Mouse (Mus musculus): Measurements from ENCODE around the gene Dlgap1. TPM values are rescaled to one million over a fixed set of nuclear protein-coding genes. Genes with fewer than 3 reads are reported as not detected.

Gene Dlgap1
- polyA plus RNA-seq, 1 experiment from 2014 or later, result 0.50 TPM

DNA sequence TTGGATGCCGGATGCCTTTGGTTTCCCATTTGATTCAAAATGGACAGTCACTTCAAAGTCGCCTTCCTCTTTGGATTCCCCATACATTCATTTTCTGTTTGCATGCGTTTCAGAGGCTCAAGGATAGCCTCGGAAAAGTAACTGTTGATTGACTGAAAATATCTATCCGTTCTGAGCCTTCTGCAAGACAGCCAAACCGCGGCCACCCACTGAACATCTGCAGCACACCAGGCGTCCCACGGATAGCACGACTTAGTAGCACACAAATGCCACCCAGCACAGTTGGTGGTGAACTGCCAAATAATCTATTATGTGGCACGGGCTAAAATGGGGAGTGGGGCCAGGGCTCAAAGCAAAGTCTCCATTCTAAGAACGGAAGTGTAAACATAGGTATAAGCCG is 705.1 kb downstream of the Dlgap1 start:
- no peak overlapping the region for H3K4me2 ChIP-seq
- H3K4me3 ChIP-seq, result no peak overlapping the region
- H3K9me3 ChIP-seq, result no peaks in the 10 kb centered on the region
- no peaks in the 10 kb centered on the region for H3K36me3 ChIP-seq
- no peak for ATAC-seq (ENCODE audit: borderline replicate concordance, extremely low read depth, low FRiP score, low TSS enrichment)
- H3K27ac ChIP-seq, result no peak overlapping the region
- H3K9ac ChIP-seq, result no peak overlapping the region
- no peaks in the 10 kb centered on the region for H3K4me1 ChIP-seq
- no peaks in the 10 kb centered on the region for H3K27me3 ChIP-seq
- 79% methylated on average over 13 of the region's 13 CpGs for WGBS

DNA sequence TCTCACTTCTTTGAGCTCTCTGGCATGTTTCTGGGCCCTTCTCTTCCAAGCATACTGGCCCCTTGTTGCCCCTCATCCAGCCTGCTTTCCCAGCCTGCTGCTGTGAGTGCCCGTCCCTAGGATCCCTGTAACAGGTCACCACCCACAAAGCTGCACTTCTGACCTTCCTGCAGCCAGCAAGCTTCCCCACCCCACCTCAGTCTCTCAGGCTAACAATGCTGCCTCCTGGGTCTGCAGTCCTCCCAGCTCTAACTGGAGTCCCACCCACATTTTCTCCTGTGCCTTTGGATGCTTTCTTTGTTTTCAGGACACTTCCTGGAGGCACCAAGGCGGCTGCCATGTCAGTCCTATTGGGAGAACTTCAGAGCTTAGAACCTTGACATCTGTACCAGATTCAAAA is 707.6 kb downstream of the Dlgap1 start:
- H3K9me3 ChIP-seq, result no peaks in the 10 kb centered on the region
- no peak overlapping the region for H3K9ac ChIP-seq
- H3K4me1 ChIP-seq, result no peaks in the 10 kb centered on the region
- no peaks in the 10 kb centered on the region for H3K36me3 ChIP-seq
- no peak overlapping the region for H3K4me3 ChIP-seq
- 42% methylated on average over 2 of the region's 2 CpGs for WGBS
- H3K4me2 ChIP-seq, result no peak overlapping the region
- no peaks in the 10 kb centered on the region for H3K27me3 ChIP-seq
- no peak for ATAC-seq (ENCODE audit: borderline replicate concordance, extremely low read depth, low FRiP score, low TSS enrichment)
- no peak overlapping the region for H3K27ac ChIP-seq

DNA sequence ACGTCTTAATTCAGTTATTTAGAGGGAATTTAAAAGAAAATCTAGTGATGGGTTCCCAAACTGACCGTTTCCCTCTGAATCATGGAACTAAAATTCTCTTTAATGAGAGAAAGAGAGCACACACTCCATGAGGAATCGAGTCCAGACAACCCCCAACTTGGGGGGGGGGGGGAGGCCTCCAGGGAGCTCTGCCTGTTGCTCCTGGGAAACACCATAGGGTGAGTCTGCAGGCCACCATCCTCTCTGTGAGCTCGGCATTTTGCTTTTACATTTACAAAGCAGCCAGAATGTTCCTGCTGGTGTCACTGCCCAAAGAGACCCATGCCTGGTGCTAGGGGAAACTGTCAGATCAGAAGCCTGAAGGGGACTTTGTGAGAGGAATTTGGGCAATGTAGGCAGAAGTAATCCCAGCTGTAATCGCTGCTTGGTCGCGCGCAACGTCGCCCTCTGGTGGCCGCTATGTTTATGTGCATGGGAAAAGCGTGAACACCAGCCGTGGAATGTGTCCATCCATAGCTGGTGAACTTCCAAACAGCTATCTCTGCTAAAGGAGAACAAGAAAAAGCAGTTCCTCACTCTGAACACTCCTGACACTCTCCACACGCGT is 714.8 kb downstream of the Dlgap1 start:
- no peaks in the 10 kb centered on the region for H3K9me3 ChIP-seq
- H3K9ac ChIP-seq, result no peak overlapping the region
- no peak overlapping the region for H3K27ac ChIP-seq
- no peaks in the 10 kb centered on the region for H3K4me1 ChIP-seq
- no peak overlapping the region for H3K4me3 ChIP-seq
- WGBS, result 12% methylated on average over 15 of the region's 15 CpGs
- ATAC-seq (ENCODE audit: borderline replicate concordance, extremely low read depth, low FRiP score, low TSS enrichment), result peak; percentile 69; the same call in 1 of the 2 replicates
- H3K36me3 ChIP-seq, result no peaks in the 10 kb centered on the region
- H3K4me2 ChIP-seq, result no peak overlapping the region
- H3K27me3 ChIP-seq, result no peaks in the 10 kb centered on the region

DNA sequence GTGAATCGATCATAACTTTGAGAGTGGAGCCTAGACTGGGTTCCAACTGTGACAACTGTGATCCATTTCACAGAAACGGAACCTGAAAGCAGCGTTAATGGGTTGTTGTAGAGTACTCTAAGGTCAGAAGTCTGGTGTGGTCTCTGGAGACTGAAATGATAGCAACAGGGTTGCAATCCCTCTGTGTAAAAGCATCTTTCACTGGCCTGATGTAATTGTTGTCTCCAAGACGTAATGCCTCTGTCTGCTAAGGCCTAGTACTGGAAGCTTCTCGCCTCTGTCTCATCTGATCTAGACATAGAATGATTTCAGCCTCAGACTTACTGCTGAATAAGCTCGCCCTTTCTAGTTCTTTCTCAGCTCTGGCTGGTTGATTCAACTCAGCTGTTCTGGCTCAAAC is 721.3 kb downstream of the Dlgap1 start:
- H3K4me2 ChIP-seq, result no peak overlapping the region
- H3K4me1 ChIP-seq, result no peaks in the 10 kb centered on the region
- H3K9me3 ChIP-seq, result no peaks in the 10 kb centered on the region
- no peak overlapping the region for H3K4me3 ChIP-seq
- no peaks in the 10 kb centered on the region for H3K36me3 ChIP-seq
- no peak overlapping the region for H3K27ac ChIP-seq
- 81% methylated on average over 6 of the region's 6 CpGs for WGBS
- no peak overlapping the region for H3K9ac ChIP-seq
- ATAC-seq (ENCODE audit: borderline replicate concordance, extremely low read depth, low FRiP score, low TSS enrichment), result no peak
- H3K27me3 ChIP-seq, result no peaks in the 10 kb centered on the region

DNA sequence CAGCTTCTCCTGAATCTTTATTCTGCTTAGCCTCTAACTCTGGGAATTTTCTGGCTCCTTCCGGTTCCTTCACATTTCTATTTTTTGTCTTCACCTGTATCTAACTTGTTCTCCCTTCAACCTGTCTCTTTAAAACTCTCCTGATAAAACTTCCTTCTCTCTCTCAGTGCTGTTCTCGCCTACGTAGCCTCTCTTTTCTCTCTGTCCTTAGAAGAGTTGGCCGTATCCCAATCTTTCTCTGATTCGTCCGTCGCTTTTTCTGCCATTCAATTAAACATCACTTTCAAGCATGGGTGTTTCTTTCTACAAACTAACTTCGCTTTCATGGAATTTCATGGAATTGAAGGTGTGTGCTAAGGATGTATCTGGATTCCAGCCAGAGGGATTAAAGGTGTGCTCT is 721.7 kb downstream of the Dlgap1 start:
- Histone ChIP-seq H3K36me3 (no peaks in the 10 kb centered on the region), H3K4me3 (no peak overlapping the region), H3K27me3 (no peaks in the 10 kb centered on the region), H3K27ac (no peak overlapping the region), H3K4me1 (no peaks in the 10 kb centered on the region), H3K9ac (no peak overlapping the region), H3K9me3 (no peaks in the 10 kb centered on the region), H3K4me2 (no peak overlapping the region)
- 74% methylated on average over 8 of the region's 8 CpGs for WGBS
- ATAC-seq (ENCODE audit: borderline replicate concordance, extremely low read depth, low FRiP score, low TSS enrichment), result no peak

DNA sequence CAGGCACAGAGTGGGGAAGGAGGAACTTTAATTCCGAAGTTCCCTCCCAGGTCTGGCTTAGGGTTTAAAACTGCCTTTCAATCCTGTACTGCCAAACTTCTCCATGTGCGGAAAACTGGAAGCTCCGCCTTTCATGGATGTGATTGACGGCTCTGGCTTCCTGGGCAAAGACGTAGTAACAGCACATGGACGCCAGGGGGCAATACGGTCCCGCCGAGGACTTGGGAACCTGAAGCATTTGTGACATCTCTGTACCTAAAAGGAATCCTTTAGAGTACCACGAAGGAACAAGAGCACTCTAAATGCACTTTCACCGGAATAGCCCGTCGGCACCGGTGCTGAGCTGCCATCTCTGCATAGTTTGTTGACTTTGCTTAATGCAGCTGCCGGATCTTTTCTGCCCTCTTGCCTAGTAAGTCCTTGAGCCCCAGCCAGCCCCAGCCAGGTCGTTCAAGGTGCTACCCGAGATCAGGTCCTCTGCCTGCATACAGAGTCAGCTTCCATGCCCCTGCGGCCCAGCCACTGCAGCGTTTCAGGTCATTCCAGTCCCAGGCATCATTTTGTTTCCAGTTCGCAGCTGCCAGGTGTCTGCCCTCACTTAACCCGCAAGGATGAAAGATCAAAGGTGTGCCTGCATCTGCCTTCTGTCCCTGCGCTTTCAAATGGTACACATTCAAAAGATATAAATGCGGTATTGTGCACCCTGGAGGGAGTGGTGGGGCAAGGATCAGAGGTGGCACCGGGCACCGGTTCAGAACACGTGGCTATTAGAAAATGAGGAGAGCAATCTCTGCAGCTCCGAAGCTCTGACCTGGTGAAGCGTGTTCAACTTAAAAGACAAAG is 738.3 kb downstream of the Dlgap1 start:
- Histone ChIP-seq H3K36me3 (no peaks in the 10 kb centered on the region), H3K27ac (peak overlapping the region; percentile 41), H3K9ac (no peak overlapping the region), H3K4me3 (peak overlapping the region; percentile 20), H3K4me1 (peaks cover 8% of the 10 kb centered on the region), H3K27me3 (no peaks in the 10 kb centered on the region), H3K4me2 (peak overlapping the region; percentile 55), H3K9me3 (no peaks in the 10 kb centered on the region)
- peak; percentile 50; the same call in 1 of the 2 replicates for ATAC-seq (ENCODE audit: borderline replicate concordance, extremely low read depth, low FRiP score, low TSS enrichment)
- 4% methylated on average over 28 of the region's 28 CpGs for WGBS

DNA sequence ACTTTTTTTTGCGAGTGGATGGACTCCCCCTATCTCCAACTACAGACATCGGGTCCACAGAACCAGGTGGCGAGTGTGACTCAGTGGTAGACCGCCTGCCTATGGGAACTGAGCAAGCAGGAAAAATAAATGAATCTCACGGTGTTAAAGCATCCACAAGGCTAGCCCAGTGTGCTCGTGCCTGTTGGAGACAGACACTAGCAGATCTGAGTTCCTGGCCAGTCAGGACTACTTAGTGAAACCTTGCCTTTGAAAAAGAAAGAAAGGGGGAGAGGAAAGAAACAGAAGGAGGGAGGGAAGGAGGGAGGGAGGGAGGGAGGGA is 738.9 kb downstream of the Dlgap1 start:
- Histone ChIP-seq H3K9ac (no peak overlapping the region), H3K4me2 (no peak overlapping the region; the same call in 1 of the 2 replicates), H3K36me3 (no peaks in the 10 kb centered on the region), H3K4me1 (peaks cover 8% of the 10 kb centered on the region), H3K27me3 (no peaks in the 10 kb centered on the region), H3K9me3 (no peaks in the 10 kb centered on the region), H3K27ac (no peak overlapping the region), H3K4me3 (no peak overlapping the region)
- no peak for ATAC-seq (ENCODE audit: borderline replicate concordance, extremely low read depth, low FRiP score, low TSS enrichment)
- WGBS, result 22% methylated on average over 6 of the region's 6 CpGs

DNA sequence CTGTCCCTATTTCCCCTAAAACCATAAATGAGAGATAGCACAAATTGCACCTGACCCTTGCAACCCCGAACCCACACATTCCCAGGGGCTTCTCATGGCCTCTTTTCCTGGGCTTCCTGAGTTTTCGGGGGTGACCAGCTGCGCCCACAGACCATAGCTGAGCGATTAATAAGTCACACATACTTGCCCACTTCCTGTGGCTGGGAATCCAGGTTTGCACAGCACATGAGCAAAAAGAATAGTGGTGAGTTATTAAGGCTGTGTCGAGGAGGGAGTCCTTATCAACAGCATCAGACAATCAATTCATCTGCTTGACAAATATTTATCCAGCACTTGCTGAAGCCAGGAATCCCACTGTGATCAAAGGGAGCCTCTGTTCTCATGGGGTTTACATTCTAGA is 740.7 kb downstream of the Dlgap1 start:
- 17% methylated on average over 5 of the region's 5 CpGs for WGBS
- H3K9ac ChIP-seq, result 0 out of 2 replicates have a peak overlapping the region, but pooled peaks have one; percentile 10
- H3K4me1 ChIP-seq, result peaks cover 8% of the 10 kb centered on the region
- no peak overlapping the region for H3K4me2 ChIP-seq
- H3K9me3 ChIP-seq, result no peaks in the 10 kb centered on the region
- H3K4me3 ChIP-seq, result no peak overlapping the region
- ATAC-seq (ENCODE audit: borderline replicate concordance, extremely low read depth, low FRiP score, low TSS enrichment), result no peak
- no peaks in the 10 kb centered on the region for H3K27me3 ChIP-seq
- no peak overlapping the region for H3K27ac ChIP-seq
- H3K36me3 ChIP-seq, result no peaks in the 10 kb centered on the region

DNA sequence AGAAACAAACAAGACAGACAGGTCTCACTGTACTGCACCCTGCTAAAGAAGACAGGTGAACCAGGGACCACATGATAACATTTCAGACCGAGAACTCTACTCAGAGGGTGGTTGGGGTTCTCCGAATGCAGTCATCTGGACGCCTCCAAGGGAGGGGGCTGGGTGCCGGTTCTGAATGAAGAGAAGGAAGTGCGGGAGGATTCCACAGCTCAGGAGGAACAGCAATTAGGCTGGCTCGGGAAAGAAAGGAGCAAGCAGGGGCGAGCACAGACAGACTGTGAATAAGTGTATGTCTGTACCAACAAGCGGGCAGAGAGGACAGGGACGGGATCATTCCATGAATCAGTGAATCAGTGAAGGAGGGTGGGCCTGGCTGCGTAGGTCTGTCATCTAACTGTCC is 744.6 kb downstream of the Dlgap1 start:
- H3K4me2 ChIP-seq, result no peak overlapping the region
- H3K36me3 ChIP-seq, result no peaks in the 10 kb centered on the region
- no peaks in the 10 kb centered on the region for H3K9me3 ChIP-seq
- ATAC-seq (ENCODE audit: borderline replicate concordance, extremely low read depth, low FRiP score, low TSS enrichment), result no peak
- 54% methylated on average over 10 of the region's 10 CpGs for WGBS
- no peak overlapping the region for H3K27ac ChIP-seq
- no peaks in the 10 kb centered on the region for H3K4me1 ChIP-seq
- H3K9ac ChIP-seq, result no peak overlapping the region
- H3K27me3 ChIP-seq, result no peaks in the 10 kb centered on the region
- no peak overlapping the region for H3K4me3 ChIP-seq

DNA sequence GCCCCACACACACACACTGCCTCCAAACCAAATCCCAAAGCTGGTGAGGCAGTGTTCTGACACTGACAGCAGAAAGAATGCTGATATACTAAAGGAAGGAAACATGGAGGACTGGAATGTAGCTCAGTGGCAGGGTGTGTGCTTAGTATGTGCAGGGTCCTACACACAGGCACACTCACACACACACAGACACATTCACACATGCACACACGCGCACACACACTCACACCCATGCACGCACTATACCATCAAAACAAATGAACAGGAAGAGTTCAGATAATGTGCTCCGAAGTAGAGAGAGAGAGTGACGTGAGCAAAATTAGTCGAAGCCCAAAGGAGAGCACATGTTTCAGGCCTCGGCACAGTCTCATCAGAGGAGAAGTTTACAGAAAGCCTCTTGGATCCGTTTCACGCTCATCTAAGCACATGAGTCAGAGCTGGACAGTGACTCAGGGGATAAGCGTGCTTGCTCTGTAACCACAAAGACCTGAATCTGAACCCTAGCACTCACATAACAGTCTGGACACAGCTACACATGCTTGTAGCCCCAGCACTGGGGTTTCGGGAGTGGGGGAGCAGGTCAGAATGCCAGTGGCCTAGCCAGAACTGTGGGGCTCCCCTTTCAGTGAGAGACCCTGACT is 750.9 kb downstream of the Dlgap1 start:
- WGBS, result 66% methylated on average over 11 of the region's 11 CpGs
- Histone ChIP-seq H3K4me2 (no peak overlapping the region), H3K9me3 (no peaks in the 10 kb centered on the region), H3K36me3 (no peaks in the 10 kb centered on the region), H3K9ac (no peak overlapping the region), H3K27ac (no peak overlapping the region), H3K4me1 (no peaks in the 10 kb centered on the region), H3K4me3 (no peak overlapping the region), H3K27me3 (no peaks in the 10 kb centered on the region)
- ATAC-seq (ENCODE audit: borderline replicate concordance, extremely low read depth, low FRiP score, low TSS enrichment), result no peak

DNA sequence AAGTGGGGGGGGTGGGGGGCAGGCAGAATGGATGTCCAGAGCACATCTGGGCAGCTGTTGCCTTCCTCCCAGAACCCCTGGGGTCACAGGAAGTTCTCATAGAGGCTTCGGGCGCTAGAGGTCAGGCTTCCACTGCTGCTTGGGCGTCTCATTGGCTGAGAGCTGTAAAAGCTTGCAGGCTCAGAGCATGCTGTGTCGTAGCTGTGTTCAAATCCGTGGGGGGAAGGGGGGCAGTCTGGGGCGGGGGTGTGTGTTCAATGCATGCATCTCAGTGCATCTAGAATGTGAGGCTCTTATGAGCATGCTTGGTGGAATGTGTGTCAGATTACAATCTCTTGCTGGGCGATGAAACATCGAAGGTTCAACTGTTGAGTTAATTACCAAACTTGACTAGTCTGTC is 751.9 kb downstream of the Dlgap1 start:
- Histone ChIP-seq H3K27ac (no peak overlapping the region), H3K4me2 (no peak overlapping the region), H3K9ac (no peak overlapping the region), H3K27me3 (no peaks in the 10 kb centered on the region), H3K4me1 (no peaks in the 10 kb centered on the region), H3K9me3 (no peaks in the 10 kb centered on the region), H3K36me3 (no peaks in the 10 kb centered on the region), H3K4me3 (no peak overlapping the region)
- WGBS, result 17% methylated on average over 8 of the region's 8 CpGs
- no peak for ATAC-seq (ENCODE audit: borderline replicate concordance, extremely low read depth, low FRiP score, low TSS enrichment)

DNA sequence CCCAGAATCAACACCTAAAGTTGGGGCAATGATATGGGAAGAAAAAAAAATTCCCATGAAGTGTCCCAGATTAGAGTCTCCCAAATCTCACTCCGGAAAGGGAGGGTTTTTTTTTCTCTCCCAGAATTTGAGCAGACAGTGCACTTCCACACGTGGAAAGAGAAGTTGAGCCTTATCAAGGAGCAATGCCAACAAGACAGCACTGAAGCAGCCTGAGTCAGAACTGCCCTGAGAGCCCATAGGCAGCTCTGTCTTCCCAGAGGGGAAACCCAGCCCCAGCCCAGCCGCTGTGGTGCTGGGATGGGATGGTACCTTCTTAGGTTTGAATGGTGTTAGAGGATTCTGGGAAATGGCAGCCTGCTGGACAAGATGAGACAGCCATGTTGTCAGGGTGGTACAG is 753.3 kb downstream of the Dlgap1 start:
- Histone ChIP-seq H3K9ac (no peak overlapping the region), H3K36me3 (no peaks in the 10 kb centered on the region), H3K4me1 (no peaks in the 10 kb centered on the region), H3K4me2 (no peak overlapping the region), H3K27ac (no peak overlapping the region), H3K27me3 (no peaks in the 10 kb centered on the region), H3K9me3 (no peaks in the 10 kb centered on the region), H3K4me3 (no peak overlapping the region)
- ATAC-seq (ENCODE audit: borderline replicate concordance, extremely low read depth, low FRiP score, low TSS enrichment), result no peak
- WGBS, result 73% methylated on average over 3 of the region's 3 CpGs

Measured in lung, embryonic 15.5 days (tissue).